Mouse (Mus musculus): Measurements from ENCODE around the gene Lhpp.

The Lhpp gene

GRCm38 (mm10) chr7:132610468-132611318 lies at the start of gene Lhpp:
Lhpp (plus strand) TSS chr7:132610638.
- peak; percentile 59 to 82 for DNase-seq (ENCODE audit: low spot score in 2 of 2)

- no peak for DNase-seq (ENCODE audit: low spot score in 2 of 2)
Measured at GRCm38 (mm10) chr7:132565831-132566230, 44.6 kb upstream of the Lhpp start.

GRCm38 (mm10) chr7:132568817-132569216 lies 41.6 kb upstream of the Lhpp start:
- DNase-seq (ENCODE audit: low spot score in 2 of 2) = no peak

GRCm38 (mm10) chr7:132570071-132570470 lies 40.4 kb upstream of the Lhpp start:
- no peak for DNase-seq (ENCODE audit: low spot score in 2 of 2)

- DNase-seq (ENCODE audit: low spot score in 2 of 2) = no peak
Measured at GRCm38 (mm10) chr7:132571481-132571880, 39.0 kb upstream of the Lhpp start.

GRCm38 (mm10) chr7:132572738-132573137 lies 37.7 kb upstream of the Lhpp start:
- DNase-seq (ENCODE audit: low spot score in 2 of 2) = no peak

- DNase-seq (ENCODE audit: low spot score in 2 of 2) = no peak
Measured at GRCm38 (mm10) chr7:132573205-132573604, 37.2 kb upstream of the Lhpp start.

GRCm38 (mm10) chr7:132574646-132575045 lies 35.8 kb upstream of the Lhpp start:
- DNase-seq (ENCODE audit: low spot score in 2 of 2) = no peak

GRCm38 (mm10) chr7:132575623-132576022 lies 34.8 kb upstream of the Lhpp start:
- DNase-seq (ENCODE audit: low spot score in 2 of 2) = peak; percentile 80 to 83

GRCm38 (mm10) chr7:132576116-132576650 lies 34.3 kb upstream of the Lhpp start, which contains the start of gene Oat:
Oat (minus strand) TSS chr7:132576398.
- peak; percentile 92 to 93 for DNase-seq (ENCODE audit: low spot score in 2 of 2)

GRCm38 (mm10) chr7:132576891-132577290 lies 33.5 kb upstream of the Lhpp start:
- DNase-seq (ENCODE audit: low spot score in 2 of 2) = no peak

GRCm38 (mm10) chr7:132580511-132580910 lies 29.9 kb upstream of the Lhpp start:
- DNase-seq (ENCODE audit: low spot score in 2 of 2) = no peak

GRCm38 (mm10) chr7:132581441-132581840 lies 29.0 kb upstream of the Lhpp start:
- no peak for DNase-seq (ENCODE audit: low spot score in 2 of 2)

- no peak for DNase-seq (ENCODE audit: low spot score in 2 of 2)
Measured at GRCm38 (mm10) chr7:132585695-132586491, 24.5 kb upstream of the Lhpp start.

- DNase-seq (ENCODE audit: low spot score in 2 of 2) = no peak
Measured at GRCm38 (mm10) chr7:132587167-132587566, 23.3 kb upstream of the Lhpp start.

GRCm38 (mm10) chr7:132589610-132590009 lies 20.8 kb upstream of the Lhpp start:
- DNase-seq (ENCODE audit: low spot score in 2 of 2) = no peak

- no peak for DNase-seq (ENCODE audit: low spot score in 2 of 2)
Measured at GRCm38 (mm10) chr7:132593762-132594161, 16.7 kb upstream of the Lhpp start.

GRCm38 (mm10) chr7:132594325-132594724 lies 16.1 kb upstream of the Lhpp start:
- DNase-seq (ENCODE audit: low spot score in 2 of 2) = no peak

- no peak for DNase-seq (ENCODE audit: low spot score in 2 of 2)
Measured at GRCm38 (mm10) chr7:132595787-132596186, 14.7 kb upstream of the Lhpp start.

GRCm38 (mm10) chr7:132596557-132597250 lies 13.7 kb upstream of the Lhpp start:
- no peak for DNase-seq (ENCODE audit: low spot score in 2 of 2)

- peak in 1 of 2 experiments; percentile 24 for DNase-seq (ENCODE audit: low spot score in 2 of 2)
Measured at GRCm38 (mm10) chr7:132597251-132598041, 13.0 kb upstream of the Lhpp start.

Data from frontal cortex, postnatal 10 days (tissue).